Mouse (Mus musculus): ENCODE measurements around the gene Exoc3l. TPM values are rescaled to one million over a fixed set of nuclear protein-coding genes. Genes with fewer than 3 reads are reported as not detected.

Exoc3l gene
- total RNA-seq, 4 experiments from 2014 or later = 3.6 to 6.2 (median 4.8) TPM

DNA sequence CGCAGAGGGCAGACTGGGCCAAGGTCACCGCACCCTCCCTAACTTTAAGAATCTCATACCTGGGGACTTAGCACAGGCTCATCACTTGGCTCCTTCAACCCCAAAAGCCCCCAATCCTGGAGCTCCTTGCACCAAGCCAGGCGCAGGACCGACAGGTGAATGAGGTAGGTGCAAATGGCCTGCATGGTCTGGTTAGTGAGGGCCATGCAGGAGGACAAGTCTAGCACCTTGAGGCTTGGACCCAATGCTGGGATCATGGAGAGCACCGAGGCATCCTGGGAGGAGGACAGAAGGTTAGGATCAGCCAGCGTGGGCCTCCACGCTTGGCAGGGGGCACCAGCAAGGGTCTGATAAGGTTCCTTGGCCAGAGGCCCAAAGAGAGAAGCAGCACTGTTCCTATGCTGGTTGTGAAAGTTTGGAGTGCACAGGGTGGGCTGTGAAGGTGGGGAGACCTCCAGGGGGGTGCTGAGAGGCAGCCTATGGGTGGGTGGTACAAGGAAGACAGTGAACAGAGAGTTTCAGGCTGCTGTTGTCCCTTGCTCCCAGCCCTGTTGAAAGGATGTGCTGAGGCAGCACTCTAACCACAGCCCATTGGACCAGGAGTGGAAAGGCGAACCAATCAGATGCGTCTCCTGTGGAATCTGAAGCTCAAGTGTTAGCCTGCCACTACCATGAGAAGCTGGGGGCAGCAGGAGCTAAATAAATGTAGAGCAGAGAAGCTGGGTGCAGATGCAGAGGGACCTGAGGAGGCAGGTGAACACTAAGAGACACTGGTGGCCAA is 17.9 kb upstream of the Exoc3l start:
- DNase-seq (ENCODE audit: low spot score) = no peak

DNA sequence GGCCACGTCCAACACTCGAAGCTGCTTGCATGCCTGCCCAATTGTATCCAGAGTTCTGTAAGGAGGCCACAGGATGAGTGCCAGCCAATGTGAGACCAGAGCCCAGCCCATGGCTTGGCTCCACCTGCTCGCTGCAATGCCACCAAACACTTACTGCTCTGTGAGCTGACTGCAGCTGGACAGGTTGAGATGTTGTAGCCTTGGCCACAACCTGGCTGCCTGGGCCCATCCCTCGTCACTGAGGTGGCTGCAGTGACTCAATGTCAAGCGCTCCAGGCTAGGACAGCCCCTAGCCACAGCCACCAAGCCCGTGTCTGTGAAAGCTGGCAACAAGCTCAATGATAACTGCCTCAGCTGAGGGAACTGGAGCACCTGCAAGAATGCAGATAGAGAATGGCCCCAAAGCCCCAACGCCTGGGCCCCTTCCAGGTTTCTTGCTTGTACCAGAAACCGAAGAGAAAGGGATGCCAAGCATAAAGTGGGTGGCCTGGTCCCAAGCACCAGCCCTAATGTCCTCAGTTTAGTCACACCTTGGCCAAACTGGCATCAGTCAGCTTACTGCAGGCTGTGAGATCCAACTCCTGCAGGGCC is 17.1 kb upstream of the Exoc3l start:
- DNase-seq (ENCODE audit: low spot score) = no peak

DNA sequence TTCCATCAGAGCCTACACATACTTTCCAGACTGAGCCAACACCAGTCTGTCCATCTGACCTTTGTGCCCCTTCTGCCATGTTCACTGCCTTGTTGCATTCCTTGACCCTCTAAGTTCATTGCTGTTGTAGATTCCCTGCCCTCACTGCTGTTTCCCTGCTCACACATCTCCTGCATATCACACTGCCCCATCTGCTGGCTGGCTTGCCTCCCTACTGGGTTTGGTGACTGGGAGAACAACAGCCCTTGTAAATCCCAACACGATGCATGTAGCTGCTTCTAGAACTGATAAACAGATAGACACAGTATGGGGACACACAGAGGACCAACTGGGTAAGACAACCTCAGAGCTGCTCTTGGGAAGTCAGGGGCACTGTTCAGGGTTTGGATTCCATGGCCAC is 15.8 kb upstream of the Exoc3l start:
- DNase-seq (ENCODE audit: low spot score) = no peak

DNA sequence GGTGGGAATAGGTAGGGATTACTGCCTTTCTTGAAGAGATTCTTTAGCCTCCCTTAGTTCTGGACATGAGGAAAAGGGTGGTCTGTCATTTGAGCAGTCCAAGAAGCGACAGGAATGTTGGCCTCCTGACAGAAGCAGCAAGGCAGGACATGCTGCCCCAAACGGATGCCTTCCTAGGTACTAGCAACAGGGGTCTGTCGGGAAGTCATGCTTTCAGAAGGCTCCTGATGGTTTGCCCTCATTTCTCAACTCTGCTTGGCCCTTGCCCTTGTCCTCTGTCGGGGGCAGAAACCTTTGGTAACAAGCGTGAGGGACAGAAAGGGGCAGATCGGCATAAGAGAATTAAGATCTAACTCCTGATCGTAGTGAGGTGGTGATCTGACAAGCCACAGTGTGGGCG is 14.2 kb upstream of the Exoc3l start:
- no peak for DNase-seq (ENCODE audit: low spot score)

DNA sequence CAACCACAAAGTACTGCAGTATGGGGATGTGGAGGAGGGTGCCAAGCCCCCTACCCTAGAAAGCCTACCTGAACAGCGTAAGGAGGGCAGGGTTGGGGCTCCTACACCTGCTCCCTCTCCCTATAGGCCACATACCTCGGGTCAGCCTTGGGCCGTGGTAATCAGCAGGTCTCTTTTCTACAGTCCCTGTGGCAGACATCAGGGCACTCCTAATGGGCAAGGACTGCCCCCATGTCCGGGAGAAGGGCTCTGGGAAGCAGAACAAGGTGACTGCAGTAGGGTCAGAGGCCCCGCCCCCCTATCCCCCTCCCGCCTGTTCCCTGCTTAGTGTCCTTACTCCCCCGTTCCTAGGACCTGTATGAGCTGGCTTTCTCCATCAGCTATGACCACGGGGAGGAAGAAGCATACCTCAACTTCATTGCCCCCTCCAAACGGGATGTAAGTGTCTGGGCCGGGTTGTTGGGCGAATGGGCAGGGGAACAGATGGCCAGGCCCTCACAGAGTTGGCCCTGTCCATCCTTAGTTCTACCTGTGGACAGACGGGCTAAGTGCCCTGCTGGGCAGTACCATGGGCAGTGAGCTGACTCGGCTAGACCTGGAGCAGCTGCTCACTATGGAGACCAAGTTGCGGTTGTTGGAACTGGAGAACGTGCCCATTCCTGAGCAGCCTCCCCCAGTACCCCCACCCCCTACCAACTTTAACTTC is 13.4 kb upstream of the Exoc3l start:
- no peak for DNase-seq (ENCODE audit: low spot score)

DNA sequence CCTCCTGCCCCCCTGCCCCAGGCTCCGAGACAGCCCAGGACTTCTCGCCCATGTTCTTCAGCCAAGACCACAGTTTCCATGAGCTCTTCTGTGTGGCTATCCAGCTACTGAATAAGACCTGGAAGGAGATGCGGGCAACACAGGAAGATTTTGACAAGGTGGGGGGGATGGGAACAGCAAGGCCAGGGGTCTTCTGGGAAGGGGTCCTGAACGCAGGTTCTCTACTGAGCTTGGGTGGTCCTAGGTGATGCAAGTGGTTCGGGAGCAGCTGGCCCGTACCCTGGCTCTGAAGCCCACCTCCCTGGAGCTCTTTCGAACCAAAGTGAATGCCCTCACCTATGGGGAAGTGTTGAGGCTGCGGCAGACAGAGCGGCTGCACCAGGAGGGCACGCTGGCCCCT is 12.5 kb upstream of the Exoc3l start:
- no peak for DNase-seq (ENCODE audit: low spot score)

DNA sequence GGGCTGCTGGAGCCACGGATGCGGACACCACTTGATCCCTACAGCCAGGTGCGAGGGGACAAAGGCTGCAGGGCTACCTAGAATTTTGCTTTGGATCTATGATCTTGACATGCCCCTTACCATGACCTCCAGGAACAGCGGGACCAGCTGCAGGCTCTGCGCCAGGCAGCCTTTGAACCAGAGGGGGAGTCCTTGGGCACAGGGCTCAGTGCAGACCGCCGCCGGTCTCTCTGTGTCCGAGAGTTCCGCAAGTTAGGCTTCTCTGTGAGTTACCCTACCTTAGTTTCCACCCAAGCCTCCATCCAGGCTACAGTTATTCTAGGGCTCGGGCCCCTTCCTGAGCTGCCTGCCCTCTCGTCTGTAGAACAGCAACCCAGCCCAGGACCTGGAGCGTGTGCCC is 11.8 kb upstream of the Exoc3l start:
- DNase-seq (ENCODE audit: low spot score) = no peak

DNA sequence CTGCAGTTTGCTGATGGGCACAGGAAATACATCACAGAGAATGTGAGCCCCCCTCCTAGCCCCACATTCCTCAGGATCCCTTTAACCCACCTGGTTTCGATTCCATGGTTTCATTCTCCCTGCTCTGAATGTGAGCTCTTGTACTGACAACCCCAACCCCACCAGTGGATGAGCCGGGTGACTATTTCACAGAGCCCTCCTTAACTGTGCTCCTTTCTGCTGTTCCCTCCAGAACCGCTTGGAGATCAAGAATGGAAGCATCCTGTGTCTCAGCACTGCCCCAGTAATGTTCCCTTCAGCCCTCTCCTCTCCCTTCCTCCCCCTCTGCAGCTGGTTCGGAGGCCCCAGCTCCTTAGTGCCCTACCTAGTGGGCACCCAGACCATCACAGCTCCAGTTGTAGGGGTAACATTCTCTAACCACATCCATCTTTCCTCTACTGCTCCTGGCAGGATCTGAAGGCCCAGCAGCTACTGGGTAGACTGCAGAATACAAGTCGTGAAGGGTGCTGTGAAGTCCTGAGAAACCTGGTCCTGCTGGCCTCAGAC is 10.3 kb upstream of the Exoc3l start:
- DNase-seq (ENCODE audit: low spot score) = no peak

DNA sequence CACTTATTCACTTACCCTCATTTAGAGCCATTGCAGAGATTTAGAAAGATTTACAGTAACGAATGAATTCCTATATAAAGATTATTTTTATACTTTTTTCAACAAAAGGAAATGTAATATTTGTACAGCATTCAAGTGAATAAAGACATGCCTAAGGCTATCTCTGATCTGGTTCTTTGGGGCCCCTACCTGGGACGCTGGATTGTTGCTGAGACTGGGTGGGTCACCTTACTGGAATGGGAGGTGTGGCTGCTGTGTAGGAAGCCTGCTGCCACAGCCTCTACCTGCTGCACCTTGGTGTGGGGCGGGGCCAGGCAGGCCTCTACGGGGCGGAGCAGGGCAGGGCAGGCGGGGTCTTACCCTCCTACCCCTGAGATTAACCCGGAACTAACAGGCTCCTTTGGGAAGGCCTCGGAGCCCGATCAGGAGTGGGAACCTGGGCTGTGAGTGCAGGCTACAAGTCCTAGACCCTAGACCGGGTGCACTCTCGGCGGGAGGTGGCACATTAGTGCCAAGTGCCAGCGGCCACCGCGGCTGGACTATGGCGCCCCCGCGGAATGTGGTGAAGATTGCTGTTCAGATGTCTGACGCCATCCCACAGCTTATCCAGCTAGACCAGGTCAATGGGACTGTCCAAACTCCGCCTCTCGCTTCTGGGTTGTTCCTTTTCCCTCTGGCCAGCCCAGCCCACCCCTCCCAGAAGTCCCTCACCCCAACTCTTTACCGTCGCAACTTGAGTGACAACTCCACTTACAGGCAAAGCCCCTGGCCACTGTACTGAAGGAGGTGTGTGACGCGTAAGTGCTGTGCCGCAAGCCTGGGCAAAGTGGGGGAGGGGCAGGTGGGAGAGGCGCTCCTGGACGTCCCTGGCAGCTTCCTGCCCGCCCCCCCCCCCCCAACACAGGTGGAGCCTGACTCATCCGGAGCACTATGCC is 9.6 kb upstream of the Exoc3l start, which contains the start of gene Elmo3:
Gene Elmo3, plus strand, starts transcription at position 391 of the 935 bp plus-strand sequence.
- DNase-seq (ENCODE audit: low spot score) = no peak

DNA sequence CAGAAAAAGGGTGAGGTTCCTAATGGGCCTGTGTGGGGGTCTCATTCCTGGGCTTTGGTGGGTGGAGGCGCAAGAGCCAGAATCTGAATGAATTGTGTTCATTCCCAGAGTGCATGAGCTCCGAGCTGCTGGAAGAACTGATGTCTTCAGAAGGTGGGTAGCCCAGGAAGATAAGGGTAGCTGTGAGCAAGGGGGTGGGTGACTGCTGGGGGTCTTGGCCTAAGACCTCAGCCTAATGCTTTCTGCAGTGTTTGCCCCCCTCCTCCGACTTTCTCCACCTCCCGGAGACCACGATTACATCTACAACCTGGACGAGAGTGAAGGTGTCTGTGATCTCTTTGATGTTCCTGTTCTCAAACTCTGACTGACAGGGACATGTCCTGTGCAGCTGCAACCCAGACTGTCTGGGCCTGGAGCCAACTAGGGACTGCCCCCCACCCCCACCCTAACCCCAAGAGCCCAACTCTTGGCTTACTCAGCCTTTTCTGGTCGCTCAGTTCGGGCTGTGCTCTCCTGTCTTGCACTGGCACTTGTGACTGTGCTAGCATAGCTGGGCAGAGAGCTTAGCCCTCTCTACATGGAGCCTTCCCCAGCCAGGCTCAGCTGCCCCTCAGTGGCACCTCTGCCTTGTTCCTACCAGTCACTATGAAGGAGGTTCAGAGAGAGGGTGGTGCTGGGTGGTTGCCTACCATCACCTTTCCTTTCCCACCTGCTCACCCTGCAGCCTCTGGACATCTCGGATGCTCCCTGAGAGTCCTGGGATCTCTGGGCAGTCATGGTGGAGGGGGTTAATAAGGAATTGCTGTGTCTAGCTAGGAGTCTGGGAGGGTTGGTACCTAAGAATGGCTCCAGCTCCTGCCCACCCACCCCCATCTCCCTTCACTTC is 8.7 kb upstream of the Exoc3l start:
- no peak for DNase-seq (ENCODE audit: low spot score)

DNA sequence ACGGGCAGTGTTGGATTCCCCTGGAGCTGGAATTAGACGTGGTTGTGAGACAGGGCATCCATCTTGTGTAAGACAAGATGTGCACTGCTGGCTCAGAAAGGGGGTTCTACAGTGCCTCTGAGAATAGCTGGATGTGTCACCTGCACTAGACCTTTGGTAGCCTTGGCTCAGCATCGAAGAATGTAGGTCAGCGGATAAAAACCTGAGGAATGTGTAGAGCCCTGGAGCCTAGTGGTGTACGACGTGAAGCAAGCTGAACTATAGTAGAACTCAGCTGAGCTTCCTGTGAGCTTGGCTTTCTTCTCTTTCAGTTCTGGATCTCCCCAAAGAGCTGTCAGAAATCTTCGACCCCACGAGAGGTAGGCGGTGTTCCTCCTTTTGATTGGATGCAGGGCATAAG is 8.0 kb upstream of the Exoc3l start:
- no peak for DNase-seq (ENCODE audit: low spot score)

DNA sequence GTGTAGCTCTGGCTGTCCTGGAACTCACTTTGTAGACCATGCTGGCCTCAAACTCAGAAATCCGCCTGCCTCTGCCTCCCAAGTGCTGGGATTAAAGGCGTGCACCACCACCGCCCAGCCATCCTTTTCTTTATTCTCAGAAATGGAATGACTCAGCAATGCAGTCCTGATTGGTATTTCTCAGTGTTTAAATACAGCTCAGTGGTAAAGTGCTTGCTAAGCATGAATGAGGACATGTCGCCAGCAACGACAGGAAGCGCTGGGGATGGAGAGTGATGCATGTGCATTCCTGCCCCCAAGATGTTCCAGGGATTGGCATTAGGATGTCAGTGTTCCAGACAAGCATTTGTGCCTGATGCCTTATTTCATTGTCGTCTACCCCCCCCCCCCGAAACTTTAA is 7.5 kb upstream of the Exoc3l start:
- no peak for DNase-seq (ENCODE audit: low spot score)

DNA sequence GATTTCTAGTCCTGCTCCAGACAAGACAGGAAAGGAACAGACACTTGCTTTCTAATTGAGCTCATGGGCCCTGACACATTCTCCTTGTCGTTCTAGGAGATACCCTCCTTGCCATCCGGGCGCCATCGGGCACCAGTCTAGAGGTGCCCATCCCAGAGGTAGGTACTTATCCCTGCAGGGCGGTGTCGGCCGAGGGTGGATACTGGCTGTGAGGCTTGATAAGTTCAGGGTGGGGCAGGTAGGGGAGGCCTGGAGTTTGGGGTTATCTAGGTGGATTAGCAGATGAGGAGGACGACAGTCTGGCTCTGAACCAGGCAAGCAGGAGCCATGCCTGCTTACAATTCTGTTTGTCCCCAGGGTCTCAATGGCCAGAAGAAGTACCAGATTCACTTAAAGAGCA is 4.1 kb upstream of the Exoc3l start:
- no peak for DNase-seq (ENCODE audit: low spot score)

DNA sequence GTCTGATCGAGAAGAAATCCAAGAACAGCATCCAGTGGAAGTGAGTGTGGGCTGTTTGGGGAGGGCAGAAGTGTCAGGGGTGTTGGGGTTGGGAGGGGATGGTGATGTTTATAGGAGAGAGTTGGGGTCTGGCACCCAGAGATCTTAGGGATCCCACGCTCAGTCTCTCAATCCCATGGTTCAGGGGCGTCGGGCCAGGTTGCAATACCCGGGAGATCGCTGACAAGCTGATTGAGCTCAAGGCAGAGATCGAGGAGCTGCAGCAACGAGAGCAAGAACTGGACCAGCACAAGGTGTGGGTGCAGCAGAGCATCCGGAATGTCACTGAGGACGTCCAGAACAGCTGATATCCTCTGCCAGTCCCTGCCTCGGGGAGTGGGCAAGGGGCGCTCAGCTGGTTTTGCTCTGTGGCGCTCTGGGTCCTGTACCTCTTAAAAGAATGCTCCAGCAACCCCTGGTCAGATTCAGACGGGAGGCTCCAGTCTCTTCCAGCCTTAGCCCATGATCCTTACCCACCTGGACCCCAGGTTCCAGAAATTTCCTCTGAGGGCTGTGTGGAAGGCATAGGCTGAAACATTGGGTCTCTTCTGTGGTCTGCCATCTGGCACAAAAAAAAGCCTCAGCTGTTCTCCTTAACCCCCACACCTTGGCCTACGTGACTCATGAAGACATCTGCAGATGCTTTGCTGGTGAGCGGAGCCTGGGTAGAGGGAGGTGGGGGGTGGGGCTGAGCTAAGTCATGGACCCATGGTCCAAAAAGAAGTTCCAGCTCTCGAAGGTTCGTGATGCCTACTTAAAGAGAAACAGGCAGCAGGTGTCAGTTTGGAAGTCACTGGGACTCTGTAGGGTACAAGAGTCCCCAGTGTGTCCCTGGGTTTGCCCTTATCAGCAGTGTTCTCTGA is 2.7 kb upstream of the Exoc3l start:
- DNase-seq (ENCODE audit: low spot score) = no peak

DNA sequence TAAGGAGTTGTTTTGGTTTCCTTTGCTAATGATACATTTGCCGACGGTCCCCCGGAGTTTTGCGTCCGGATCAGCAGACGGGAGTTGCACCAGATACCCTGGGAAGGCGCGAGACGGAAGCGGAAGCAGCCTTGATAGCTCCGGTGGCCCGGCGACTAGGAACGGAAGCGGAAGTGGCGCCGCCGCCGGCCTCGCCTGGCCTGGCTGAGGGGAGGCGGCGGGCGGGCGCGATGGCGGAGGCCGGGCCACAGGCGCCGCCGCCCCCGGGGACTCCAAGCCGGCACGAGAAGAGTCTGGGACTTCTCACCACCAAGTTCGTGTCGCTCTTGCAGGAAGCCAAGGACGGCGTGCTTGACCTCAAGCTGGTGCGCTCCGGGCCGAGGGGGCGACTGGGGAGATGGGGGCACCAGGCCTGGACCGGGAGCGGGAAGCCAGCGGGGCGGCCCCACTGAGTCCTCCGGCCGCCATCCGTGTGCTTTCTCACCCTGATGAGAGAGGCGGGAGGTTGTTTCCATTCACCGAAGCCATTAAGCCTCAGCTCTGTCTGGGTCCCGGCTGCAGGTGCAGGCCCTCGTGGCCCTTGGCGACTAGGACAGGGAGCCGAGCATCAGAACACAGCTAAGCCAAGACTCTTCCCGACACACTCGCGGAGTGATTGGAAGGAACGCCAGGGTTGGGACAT is 1.8 kb upstream of the Exoc3l start, which contains the start of gene E2f4:
Gene E2f4, plus strand, starts transcription at position 153 of the 682 bp plus-strand sequence.
- peak; percentile 93 for DNase-seq (ENCODE audit: low spot score)

DNA sequence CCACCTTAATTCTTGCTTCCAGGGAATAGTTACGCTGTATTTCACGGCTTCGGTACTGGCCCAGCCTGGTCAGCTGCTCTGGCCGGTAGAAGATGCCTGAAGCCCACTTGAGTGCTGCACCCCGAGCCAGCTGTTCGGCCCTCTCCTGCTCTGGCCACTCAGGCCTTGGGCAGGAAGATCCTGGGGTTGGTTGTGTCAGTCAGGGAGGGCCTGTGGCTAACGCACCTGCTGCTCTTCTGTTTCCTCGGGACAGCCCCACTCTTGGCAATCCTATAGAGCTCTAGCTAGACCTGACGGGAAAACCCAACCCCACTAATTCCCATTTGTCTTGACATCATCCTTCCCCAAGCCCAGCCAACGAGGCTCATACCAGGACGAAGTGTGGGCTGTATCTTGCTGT is 645 bp downstream of the Exoc3l start:
- no peak for DNase-seq (ENCODE audit: low spot score)

DNA sequence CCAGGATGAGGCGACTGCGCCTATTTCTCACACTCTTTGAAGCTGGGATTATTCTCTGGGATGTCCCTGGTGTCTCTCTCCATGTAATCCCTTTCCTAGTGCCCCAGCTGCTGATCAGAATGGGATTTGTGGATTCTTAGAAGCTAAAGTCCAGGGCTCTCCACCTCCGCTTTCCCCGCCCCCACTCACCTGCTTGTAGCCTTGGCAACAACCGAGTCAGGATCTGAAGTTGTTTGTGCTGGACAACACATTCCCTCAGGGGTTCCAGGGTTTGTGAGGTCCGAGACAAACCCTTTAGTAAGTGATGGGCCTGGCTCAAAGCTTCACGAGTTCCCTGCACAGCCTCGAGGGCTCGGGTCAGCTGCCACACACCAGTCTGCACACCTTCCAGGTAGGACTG is 1.1 kb downstream of the Exoc3l start:
- no peak for DNase-seq (ENCODE audit: low spot score)

DNA sequence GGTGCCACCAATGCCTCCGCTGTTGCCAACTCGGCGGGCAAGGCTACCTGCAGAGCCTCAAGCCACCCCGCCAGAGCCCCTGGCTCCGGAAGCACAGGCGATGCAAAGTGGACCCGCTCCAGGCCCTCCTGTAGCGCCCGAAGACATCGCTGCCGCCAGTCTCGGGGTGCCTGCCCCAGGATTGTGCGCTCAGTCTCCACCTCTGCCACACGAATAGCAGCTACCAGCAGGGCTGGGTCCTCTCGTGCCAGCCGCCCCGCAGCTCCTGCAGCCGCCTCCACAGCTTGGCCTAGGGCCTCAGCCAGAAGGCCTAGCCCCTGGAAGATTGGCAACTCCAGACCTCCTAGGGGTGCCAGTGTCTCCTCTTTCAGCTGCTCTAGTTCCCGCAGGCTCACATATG is 2.5 kb downstream of the Exoc3l start:
- no peak for DNase-seq (ENCODE audit: low spot score)

DNA sequence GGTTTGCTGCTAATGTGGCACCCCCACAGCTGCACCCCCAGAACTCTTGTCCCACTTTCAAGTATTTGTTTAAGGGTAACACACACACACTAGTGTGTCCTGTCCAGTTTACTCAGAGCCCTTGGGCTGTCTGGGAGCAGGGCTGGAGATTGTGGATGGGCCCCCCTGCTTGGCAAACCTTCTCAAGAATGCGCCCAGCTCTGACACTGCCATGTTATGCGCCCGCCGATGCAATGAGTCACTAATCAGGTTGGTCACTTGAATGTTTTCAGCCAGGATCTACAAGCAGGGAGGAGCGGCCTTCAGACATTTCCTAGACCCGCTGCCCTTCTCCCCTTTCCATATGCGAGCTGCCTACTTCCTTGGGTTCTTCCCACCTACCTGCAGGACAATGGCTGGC is 3.4 kb downstream of the Exoc3l start:
- no peak for DNase-seq (ENCODE audit: low spot score)
